Mouse (Mus musculus): ENCODE results near the gene Plppr4. TPM values are rescaled to one million over a fixed set of nuclear protein-coding genes. Genes with fewer than 3 reads are reported as not detected.

Gene Plppr4
- 100 to 1,000 TPM; 331 to 351 TPM for total RNA-seq (2021)
- long read RNA-seq, experiment 1, full-length matches to known transcripts: 117 of 183 reads
- long read RNA-seq, experiment 1, partial matches to known transcripts: 20 of 183 reads
- long read RNA-seq, experiment 1, other reads (novel, unspliced or antisense): 46 of 183 reads
- long read RNA-seq, experiment 2, full-length matches to known transcripts: 118 of 191 reads
- long read RNA-seq, experiment 2, partial matches to known transcripts: 10 of 191 reads
- long read RNA-seq, experiment 2, other reads (novel, unspliced or antisense): 63 of 191 reads

DNA sequence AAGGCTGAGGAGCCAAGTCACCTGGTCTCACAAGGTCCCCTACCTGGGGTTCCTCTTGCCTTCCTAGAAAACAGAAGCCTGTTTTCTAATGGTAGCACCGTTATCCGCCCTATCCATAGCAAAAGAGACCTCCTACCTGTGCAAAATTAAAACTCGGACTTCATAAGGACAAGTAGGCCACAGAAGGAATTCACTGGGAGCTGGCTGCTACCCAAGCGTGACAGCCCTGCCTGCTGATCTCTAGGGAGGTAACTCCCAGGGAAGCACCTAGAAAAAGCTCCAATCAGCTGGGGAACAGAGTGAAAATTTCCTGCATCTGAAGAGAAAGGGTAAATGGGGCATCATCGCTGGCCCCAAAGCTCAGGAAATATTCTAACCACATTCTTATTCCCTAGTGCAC lies at the start of gene Plppr4:
Plppr4 (minus strand) TSS at position 349 of the 400 bp plus-strand sequence.
- no peak for DNase-seq (ENCODE audit: low spot score in 2 of 2)

DNA sequence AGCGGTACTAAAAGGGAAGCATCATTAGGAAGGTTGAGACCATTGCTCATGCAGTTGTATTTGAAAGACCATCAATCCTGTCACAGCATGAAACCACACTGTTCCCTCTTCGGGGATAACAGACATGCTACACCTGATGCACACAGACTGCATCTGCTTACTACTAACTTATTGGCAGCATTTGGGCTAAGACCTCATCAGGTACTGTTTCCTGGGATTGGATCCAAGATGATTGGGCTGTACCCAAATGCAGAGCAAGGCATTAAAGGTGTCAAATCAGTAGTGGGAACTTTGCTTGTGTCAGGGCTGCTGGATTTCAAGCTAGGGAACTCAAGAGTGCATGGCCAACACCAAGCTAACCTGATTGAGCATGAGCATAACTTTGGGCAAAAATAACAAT lies 45.1 kb upstream of the Plppr4 start:
- DNase-seq (ENCODE audit: low spot score in 2 of 2): no peak

DNA sequence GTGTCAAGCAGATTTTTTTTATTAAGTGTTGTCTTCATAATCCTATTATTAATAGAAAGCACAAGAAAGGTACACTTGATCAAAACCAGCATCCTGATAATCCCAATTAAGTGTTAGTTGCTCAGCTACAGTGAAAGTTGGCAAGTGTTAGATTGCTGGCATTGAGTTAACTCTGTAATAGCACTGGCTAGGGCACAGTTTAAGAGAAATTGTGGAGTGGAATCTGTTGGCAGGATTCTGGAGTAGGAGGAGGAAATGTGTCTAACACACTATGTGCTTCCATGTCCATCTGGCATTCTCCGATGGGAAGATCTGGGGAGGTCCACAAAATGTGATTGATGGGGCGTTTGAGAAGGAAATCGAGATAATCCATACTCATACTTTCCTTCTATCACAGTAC lies 43.1 kb upstream of the Plppr4 start:
- peak; percentile 16 to 72 for DNase-seq (ENCODE audit: low spot score in 2 of 2)

DNA sequence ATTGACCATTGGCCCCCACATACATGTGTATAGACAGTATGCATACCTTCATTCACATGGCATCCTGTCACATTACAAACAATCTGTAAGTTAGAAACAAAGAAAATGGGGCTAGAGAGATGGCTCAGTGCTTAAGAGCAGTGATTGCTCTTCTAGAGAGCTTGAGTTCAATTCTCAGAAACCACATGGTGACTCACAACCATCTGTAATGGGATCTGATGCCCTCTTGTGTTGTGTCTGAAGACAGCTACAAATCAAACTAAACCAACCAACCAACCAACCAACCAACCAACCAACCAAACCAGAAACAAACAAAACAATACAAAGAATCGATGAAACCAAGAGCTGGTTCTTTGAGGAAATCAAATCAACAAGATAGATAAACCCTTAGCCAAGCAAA lies 5.4 kb upstream of the Plppr4 start:
- DNase-seq (ENCODE audit: low spot score in 2 of 2): no peak

DNA sequence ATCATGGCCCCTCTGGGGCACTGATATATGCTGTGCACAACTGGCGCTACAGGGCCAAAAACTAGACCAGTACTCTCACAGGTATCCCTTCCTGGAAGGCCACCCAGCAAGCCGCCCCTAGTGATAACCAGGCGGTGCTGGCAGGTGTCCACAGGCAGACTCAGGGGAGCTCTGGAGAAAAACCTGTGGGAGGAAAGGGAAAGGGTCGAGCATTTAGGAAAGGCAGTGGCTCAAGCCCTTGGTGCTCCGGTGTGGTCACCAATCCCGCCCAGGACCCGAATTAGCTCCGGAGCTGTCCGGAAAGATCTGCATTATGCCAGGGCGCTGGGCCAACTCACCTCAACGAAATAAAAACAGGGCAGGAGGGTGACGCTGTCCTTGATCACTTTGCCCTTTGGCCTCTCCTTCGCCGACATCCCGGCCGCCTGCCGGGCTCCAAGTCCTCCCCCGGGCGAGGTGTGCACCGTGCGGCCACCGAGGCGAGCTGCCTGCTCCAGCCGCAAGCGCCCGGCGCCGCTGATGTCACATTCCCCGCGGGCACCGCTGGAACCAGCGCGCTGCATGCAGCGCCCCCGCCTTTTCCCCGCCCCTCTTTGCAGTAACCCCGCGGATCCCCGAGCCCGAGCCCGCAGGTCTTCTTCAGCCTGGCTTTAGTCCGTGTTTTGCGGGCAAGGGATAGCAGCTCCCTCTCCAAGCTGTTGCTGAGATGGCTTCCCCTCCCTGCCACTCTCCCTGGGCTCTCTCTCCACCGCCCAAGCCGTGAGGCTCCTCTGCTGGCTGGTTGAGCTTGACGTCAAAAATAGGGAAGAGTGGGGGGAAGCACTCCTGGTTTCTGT lies 772 bp downstream of the Plppr4 start:
- DNase-seq (ENCODE audit: low spot score in 2 of 2): peak; percentile 61 to 67

DNA sequence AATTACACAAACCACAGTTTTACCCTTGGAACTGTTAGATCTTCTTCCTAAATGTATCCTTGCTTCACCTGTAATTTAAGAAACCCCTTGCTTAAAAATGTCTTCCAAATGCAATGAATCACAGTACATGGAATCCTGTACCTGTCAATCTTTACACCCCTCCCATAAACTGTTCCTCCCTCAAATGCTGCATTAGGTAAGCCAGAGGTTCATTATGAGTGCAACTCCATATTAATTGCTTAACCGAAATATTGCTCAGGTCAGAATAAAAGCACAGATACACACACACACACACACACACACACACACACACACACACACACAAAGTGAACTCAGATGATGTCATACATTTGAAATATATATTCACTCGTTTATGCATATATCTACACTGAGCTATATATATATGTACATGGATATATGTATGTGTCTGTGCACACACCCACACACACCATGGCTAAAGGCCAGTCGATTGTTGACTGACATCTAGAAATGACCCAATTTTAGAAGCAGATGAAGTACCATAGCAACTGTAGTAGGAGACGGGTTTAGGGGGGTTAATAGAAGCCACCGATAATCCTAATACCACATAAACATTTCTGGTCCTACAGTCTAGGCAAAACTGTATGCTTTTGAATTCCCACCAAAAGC lies 1.6 kb downstream of the Plppr4 start:
- DNase-seq (ENCODE audit: low spot score in 2 of 2): no peak

DNA sequence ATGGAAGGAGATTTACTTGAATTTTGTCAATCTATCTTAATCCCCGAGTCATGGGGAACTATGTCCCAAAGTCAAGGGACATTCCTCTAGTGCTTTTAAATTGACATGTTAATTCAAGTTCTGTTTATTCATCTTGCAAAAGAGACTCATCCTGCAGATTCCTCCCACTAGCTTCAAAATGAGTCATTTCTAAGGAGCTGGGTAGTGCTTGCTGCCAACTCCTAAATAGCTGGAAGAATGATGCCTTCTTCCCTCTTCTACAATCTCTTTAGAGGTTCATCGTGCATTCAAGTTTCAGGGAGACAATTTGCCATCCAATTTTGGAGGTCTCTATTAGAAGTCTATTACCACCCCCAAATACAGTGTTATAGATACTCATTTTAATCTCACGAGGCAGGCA lies 3.3 kb downstream of the Plppr4 start:
- no peak for DNase-seq (ENCODE audit: low spot score in 2 of 2)

DNA sequence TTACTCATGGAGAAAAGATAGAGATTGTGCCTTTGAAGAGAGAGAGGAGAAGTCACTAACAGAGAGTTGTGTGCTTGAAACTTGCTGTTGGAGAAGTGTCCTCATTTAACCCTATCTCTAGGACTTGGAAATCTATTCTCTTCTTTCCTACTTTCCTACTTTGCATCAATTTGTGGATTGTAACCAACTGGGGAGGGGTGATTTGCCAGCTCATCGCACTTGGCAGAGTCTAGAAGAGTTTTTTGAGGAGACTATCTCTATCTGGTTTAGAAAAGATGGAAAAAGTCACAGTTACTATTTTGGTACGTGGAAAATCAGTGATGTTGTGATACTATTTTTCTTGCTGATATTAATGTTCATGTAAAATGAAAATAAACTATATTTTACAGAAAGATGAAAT lies 6.7 kb downstream of the Plppr4 start:
- DNase-seq (ENCODE audit: low spot score in 2 of 2): no peak

DNA sequence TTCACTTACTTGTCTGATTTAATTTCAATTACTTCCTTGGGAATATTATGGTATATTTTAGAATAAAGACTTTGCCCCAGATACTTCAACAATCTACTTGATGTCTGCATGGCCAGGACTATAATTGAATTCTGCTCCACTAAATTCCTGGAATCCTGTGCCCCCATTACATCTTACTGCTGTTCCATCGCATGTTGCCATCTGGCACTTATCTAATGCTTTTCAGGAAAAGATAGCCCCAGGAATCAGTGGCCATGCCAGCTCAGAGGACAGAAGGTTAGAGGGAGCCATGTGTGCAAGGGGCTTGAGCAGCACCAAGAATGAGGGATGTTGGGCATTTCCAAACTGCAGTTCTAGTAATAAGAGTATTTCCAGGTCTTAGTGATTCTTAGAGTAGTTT lies 14.3 kb downstream of the Plppr4 start:
- no peak for DNase-seq (ENCODE audit: low spot score in 2 of 2)

DNA sequence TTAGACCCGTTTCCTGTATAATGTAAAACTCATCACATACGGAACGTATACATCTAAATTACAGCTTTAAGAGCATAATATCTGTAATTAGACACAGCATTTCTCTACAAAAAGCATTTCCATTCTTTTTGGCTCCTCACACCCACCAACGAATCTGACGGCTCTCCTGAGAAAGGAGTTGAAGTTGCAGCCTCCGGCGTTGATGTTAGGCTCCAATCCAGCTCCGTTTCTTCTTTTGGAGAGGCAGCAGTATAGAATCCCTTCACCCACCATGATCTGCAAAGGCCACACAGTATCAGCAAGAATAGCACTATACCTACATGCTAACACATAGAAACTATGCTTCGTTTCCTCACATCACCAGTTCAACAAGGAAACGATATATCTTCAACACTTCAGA lies 29.2 kb downstream of the Plppr4 start:
- no peak for DNase-seq (ENCODE audit: low spot score in 2 of 2)

DNA sequence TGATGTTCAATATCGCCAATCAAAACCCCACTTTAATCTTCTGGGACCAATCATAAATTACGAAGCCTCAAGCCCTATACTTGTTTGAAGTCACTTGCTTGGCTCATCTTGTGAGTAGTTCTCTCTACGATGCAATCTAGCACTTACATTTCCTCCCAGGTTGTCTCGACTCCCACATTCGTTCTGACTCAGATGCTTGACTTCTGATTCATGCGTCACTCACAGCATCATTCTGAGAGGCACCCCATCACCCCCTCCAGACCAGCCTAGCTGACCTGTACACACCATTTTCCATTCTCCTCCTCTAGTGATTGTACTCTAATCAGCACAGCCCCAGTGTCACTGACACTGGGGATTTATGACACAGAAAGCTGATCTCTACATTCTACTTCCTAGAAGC lies 31.2 kb downstream of the Plppr4 start:
- DNase-seq (ENCODE audit: low spot score in 2 of 2): no peak

DNA sequence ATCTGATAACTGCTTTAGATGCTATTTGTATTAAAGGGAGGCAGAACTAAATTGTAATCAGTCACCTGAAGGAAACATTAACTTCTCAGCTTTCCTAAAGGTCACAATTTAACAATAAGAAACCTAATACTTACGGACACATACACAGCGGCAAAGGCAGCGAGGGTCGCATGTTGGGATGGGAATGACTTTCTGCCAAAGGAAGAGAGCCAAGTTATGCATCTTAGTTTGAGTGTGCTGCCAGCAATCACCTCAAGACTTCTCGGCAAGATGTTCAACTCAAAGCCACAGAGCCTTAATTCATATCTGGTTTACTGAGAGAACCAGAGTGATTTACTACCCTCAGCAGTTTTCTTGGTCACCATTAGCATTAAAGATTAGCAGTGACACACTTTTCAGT lies 34.1 kb downstream of the Plppr4 start:
- no peak for DNase-seq (ENCODE audit: low spot score in 2 of 2)

DNA sequence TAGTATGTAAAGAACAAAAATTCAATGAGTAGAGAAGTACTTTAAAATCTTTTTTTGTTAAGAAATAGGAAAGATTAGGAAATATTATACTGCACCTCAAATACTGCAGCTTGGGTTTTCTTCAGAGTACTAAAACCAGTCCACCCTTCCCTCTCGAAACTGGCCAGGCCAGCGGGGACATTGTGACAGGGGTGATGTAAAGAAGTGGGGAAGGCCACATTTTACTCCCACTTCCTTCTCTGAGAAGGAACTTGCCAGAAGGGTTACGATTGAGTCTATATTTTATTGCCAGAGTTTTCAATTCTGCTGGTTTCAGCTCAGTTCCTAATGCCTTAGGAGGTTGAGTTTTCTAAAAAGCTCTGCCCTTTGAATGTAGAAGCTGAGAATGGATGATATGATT lies 41.0 kb downstream of the Plppr4 start:
- DNase-seq (ENCODE audit: low spot score in 2 of 2): no peak

DNA sequence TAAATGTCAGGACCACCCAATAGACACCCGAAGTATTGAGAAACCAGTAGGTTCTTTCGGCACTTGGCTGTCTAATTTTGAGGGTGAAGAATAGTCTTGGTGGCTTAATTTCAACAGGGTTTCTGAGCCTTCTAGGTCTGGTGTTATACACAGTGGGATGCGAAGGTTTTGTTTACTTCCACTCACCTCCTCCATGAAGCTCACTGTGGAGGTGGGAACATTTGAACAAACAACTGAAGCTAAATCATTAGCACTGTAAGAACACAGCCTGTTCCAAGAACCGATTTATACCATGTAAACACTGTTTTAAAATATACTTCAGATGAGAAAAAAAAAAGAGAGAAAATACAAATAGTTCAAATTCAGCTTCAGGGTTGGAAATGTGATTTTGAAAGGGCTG lies 47.3 kb downstream of the Plppr4 start:
- peak in 1 of 2 experiments; percentile 28 for DNase-seq (ENCODE audit: low spot score in 2 of 2)

DNA sequence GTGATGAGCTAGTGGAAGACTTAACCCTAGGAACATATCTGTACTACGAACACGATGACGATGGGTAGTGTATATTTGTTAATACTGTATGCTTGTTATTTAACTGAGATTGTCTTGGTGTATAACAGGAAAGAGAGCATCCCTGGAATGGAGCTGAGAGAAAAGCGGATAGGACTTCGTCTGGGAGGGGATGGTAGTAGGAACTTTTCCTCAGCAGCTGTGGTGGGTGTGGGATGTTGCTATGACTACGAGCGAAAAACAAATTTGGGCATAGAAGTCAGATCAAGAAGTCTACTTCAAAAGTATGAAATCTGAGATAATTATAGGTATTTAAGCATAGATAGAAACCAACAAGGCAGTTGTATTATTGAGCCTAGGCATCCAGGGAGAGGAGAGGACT lies 48.6 kb downstream of the Plppr4 start:
- no peak for DNase-seq (ENCODE audit: low spot score in 2 of 2)

DNA sequence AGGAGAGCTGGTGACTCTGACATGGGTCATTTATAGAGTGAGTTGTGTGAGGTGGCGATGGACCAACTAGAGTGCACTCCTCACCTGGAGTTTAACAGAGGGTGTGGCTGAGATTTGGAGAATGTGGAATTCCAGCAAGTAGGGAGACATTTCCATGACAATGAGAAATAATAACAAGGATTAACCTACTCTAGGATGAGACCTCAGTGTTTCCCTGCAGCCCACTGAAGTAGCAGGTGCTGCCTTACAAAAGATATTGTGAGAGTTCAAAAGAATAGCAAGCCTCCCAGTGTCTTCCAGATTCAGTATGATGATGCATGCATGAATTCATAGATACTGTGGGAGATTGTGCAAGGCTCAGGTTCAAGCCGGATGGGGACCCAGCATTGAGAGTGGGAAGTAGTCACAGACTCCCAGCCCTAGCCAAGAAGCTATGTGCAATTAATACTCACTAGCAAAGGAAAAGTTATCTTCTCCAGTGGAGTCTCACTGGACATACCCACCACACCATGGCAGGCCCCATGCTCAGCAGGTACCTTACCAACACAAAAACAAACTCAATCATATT lies 49.8 kb downstream of the Plppr4 start:
- DNase-seq (ENCODE audit: low spot score in 2 of 2): no peak

DNA sequence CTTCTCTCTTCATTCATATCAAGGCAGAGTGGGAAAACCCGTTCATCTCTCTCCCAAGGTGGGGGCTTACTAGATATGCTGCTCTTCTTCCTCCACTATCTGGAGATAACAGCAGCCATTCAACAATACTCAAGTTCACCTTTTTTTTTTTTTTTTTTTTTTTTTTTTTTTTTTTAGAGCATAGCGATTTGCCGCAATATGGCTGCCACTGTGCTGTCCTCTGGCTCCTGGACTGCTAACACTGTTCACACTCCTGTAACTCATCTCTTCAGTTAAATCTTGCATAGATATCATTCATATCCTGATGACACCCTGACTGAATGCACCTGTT lies 51.1 kb downstream of the Plppr4 start:
- DNase-seq (ENCODE audit: low spot score in 2 of 2): no peak

DNA sequence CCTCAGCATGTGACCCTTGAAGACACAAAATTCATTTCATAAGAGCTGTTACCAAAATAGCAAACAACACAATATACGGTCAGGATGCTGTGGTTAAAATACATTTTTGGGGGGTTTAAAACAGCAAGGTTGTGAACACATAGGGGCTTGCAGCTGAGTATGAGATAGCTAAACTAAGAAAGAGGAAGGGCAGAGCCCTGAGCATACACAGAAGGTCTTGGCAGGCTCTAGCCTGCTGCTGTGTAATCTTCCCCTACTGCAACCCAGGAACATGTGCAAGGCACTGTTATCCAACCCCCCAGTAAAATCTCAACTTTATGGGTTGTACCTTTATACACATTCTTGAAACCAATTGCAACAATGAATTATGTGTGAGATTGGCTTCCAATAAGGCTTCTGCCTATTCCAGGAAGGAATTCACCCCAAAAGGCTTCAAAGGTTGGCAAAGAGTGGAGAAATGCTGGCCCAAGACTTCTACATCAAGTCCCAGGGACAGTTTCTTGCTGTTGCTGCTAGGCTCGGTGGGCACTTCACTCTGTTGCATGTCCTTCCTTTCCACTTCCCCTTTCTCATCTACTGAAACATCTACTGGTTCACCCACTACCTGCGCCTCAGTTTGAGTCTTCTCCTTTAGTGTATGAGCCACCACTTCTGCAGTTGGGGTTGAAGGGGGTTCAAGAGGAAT lies 51.6 kb downstream of the Plppr4 start:
- DNase-seq (ENCODE audit: low spot score in 2 of 2): no peak

DNA sequence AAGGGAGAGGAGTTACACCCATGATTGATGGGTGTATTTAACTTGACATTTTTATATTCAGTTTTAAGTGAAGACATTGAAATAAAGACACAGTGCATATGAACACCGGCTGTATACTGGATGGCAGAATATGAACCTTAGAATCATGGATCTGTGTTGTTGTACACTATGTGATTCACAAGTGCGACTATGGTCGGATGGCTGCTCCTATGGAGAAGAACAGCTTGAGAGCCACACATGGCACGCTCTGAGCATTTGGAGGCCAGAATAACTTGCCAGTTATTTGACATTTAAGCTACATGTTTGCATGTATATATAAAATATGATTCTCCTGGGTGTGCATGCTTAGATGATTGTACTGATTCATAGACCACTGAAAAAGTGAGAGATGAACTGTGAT lies 53.1 kb downstream of the Plppr4 start:
- DNase-seq (ENCODE audit: low spot score in 2 of 2): no peak

DNA sequence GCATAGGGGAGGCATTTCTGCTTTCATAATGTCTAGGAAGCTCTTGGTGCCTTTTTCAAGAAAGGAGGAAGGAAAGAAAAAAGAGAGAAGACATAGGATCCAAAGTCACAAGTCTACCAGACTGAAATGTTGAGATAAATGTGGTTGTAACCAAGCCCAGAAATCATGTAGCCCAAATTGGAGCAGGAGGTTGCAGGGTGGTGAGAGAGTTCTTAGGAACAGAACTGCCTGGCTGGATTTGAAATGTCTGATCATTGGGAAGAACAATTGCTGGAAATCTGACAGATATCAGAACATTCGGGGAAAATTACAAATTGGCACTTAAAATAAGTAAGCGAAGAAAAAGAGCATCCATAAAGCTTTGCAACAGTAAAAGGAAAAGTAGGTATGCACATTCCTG lies 56.6 kb downstream of the Plppr4 start:
- peak in 1 of 2 experiments; percentile 51 for DNase-seq (ENCODE audit: low spot score in 2 of 2)

DNA sequence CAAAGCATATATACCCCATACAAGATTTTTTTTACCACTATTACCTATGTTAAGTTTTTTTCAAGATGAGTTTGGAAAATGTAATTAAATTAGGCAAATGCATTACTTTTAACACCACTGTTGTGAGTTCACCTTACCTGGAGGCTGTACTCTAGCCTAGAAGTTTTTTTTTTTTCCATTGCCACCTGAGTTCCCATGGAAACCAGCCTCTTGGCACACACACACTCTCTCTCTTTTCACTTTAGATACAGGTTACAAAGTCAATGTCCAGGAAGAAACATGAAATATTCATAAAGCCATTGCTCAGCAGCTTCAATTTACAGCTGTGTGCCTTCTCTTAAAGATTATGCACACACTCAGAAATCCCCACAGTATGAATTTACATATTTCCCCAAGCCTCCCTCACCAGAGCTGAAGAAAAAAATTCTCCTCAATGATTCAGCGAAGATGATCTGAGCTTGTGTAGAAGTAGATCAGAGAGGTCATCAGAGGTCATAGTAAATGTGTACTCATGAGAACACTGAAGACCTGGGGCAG lies 59.9 kb downstream of the Plppr4 start:
- no peak for DNase-seq (ENCODE audit: low spot score in 2 of 2)

All from layer of hippocampus, postnatal 14 days (tissue).